Mouse (Mus musculus) testis, postnatal 10 days (tissue): ENCODE measurements around the gene Krtap28-13.

ENCODE experiments used
- DNase-seq: peaks from one replicate; pipeline ENCODE4 v3.0.0; 2021; ENCODE audit warnings: low spot score

The Krtap28-13 gene

DNA sequence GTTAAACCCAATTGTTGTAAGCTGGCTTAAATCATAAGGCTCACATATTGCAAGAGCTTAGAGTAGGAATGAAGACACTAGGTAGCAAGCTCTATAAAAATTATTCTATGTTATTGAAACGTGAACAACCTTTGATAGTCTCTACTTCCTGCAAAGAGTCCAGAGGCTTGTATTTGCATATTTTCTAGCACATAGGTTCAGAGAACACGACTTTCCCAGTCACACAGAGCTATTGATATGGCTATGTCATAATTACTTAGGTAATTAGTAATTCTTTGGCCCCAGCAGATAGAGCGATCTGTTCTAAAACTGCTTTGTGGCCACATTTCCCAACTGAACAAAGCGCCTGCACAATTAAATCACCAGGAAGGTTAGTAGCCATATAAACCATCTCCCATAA lies 36.2 kb downstream of the Krtap28-13 start:
- DNase-seq = no peak

DNA sequence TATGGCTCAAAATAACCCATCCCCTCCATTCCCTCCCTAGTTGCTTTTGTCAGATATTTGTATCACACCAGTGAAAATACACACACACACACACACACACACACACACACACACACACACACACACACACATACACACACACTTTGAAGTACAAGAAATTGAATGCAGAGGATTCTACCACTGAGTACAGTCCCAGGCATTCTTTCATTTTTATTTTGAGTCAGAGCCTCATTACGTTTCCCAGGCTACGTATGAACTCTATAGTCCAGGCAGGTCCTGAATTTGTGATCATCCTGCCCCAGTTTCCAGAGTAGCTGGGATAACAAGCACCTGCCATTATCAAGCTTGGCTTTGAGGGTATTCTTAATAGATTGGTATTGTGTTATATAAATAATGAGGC lies 38.4 kb downstream of the Krtap28-13 start:
- no peak for DNase-seq

DNA sequence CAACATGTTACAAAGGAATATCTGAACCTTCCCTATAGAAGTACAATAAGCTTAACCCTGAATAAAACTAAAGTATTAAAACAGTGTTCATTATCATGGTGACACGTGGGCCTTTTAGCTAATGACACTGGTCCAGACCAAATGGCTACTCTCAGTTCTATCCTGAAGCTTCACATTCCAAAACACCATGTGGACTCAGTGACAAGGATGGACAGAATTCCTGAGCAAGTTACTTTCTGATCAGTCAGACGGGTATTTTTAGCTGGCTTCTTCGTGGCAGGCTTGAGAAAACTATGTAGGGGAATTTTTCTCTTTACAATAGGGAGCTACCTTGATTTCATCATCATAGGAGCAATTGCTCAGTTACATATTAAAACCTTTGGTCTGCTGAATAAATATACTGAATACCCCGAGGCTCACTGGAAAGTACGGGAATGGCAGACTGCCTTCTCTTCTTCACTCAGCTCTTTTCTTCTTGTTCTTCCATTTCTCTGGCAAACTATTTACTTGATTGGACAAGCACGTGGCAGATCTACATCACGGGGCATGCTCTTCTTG lies 38.9 kb downstream of the Krtap28-13 start:
- DNase-seq = no peak

DNA sequence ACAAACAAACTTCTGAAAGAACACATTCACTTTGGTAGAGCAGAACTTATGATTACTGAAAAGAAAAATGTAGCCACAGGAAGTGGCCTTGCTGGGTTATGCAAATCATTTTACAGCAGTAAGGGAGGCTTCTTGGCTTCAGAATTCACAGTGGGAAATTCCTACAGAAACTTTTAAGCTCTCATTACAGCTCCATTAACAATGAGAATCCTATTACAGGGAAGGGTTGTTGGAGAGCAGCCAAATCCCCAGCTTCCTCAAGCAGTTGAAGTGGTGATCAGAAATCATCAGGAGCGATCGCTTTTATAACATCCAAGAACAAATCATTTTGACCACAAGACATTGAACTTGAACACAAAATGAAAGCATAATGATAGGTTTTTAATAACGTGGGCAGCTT lies 41.2 kb downstream of the Krtap28-13 start:
- no peak for DNase-seq

DNA sequence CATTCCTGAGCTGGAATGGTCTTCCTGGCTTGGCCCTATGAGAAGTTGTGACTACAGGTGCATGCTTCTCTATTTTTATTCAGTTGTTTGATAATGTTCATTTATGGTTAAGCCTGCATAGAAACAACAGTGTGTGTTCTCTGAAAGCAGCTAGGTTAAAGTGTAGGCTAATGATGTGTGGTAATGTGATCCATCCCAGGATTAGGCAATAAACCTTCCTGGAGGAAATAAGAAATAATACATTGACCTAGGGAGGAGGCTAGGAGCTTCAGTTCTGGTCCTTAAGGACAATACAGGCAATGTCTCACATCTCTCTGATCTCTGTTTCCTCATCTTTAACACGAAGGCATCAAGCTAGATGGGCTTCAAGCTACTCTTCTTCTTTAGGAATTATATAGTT lies 44.7 kb downstream of the Krtap28-13 start:
- DNase-seq = no peak

DNA sequence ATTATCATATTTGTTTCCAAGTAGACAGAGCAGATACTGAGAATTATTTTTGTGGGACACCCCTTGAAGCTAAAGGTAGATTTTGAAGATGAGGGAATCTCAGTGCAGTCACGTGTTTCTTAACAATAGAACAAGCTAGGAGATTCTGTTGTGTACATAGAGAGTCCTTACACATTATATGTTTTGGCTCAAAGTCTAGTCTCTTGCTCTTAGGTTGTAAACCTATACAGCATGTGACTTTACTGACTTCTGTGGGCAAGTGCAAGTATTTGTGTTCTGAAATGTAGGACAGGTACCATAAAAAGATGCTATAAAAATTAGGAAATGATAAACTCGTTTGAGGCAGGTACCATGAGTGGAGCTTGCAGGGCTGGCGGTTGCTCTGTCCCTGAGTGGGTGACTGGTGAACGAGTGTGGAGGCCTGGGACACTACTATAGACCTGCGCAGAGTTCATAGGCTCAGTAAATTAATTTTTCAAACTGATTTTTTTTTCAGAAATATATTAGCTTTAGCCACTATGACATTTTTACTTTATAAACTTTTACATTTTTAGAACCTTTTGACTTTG lies 46.8 kb downstream of the Krtap28-13 start:
- no peak for DNase-seq

DNA sequence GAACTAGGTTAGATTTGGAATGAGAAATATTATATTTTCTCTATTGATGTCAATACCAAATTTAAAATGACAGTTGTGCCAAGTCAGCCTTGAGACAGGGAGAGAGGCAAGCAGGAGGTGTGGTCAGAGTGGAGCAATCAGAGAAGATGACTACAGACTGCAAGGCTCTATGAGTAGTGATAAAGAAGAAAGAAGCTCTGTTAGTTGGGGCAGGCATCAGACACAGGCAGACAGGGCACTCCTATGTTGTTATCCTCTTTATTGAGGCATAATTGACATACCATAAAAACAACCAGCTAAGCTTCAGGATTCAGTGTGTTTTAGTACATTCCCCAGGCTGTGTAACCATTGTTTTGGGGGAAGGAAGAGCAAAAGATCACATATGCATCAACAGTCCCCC lies 50.3 kb downstream of the Krtap28-13 start:
- DNase-seq = no peak
